Mouse (Mus musculus): Measurements from ENCODE around the gene 4933430I17Rik.

GRCm38 (mm10) chr4:62477542-62478244 is 47.5 kb upstream of the 4933430I17Rik start:
- TF ChIP-seq CTCF (IDR thresholded peaks at IDR 0.05; ENCODE audit: extremely low read depth, insufficient read depth, insufficient read length, insufficient replicate concordance) (no peak), POLR2A (IDR thresholded peaks at IDR 0.05; ENCODE audit: low read depth, low read length) (no peak)

Data from spleen, adult 2 months (tissue).